ENCODE assay signal across 26 mouse cellular contexts in genomic region chr8:78721576-78721975, GRCm38 (mm10).
DNase-seq lines count a peak whose midpoint lies in the region; ATAC-seq and TF ChIP-seq lines count a peak whose summit lies in the region.
"Had no signal": no experiment of that assay in that cellular context is flagged by ENCODE, and none has a peak within 500 bp of the region (broad histone marks: within the 10 kb centered on the region; RNA-seq: fewer than 3 reads in every experiment).

No protein-coding gene starts in this region.

- H3K36me3 ChIP-seq in heart, embryonic 10.5 days: peaks cover 7% of the 10 kb centered on the region; the same call in 1 of the 2 replicates
- H3K36me3 ChIP-seq in heart, embryonic 16.5 days (ENCODE audit: control insufficient read depth, insufficient read depth): peaks cover 5% of the 10 kb centered on the region; the same call in 1 of the 2 replicates
- H3K36me3 ChIP-seq: midbrain, embryonic 12.5 days had no signal

- H3K27me3 ChIP-seq in heart, embryonic 10.5 days (ENCODE audit: insufficient read depth, poor library complexity, severe bottlenecking): no peaks in the 10 kb centered on the region
- H3K27me3 ChIP-seq in heart, embryonic 16.5 days (ENCODE audit: control insufficient read depth, insufficient read depth, low read length): no peaks in the 10 kb centered on the region
- H3K27me3 ChIP-seq: embryonic facial prominence, embryonic 13.5 days; forebrain, embryonic 13.5 days; limb, embryonic 15.5 days; midbrain, embryonic 12.5 days had no signal

- peak; percentile 25; the same call in 1 of the 2 replicates for ATAC-seq in heart, embryonic 16.5 days (replicated peaks; ENCODE audit: extremely low read depth, insufficient read depth, low FRiP score)
- ATAC-seq: forebrain, embryonic 13.5 days; inflammation-experienced regulatory T-cells, adult 6 months had no signal

- no peak overlapping the region for H3K9ac ChIP-seq in heart, embryonic 16.5 days (ENCODE audit: low read length)
- H3K9ac ChIP-seq: embryonic facial prominence, embryonic 13.5 days; forebrain, embryonic 13.5 days; hindbrain, embryonic 14.5 days; limb, embryonic 15.5 days; liver, embryonic 14.5 days; lung, embryonic 14.5 days; midbrain, embryonic 12.5 days had no signal

- no peak overlapping the region for H3K4me3 ChIP-seq in heart, embryonic 10.5 days
- H3K4me3 ChIP-seq in heart, embryonic 16.5 days (ENCODE audit: low read length): no peak overlapping the region
- H3K4me3 ChIP-seq in layer of hippocampus, adult 2 months: no peak overlapping the region
- H3K4me3 ChIP-seq: embryonic facial prominence, embryonic 13.5 days; erythroblast, embryonic 14.5 days; forebrain, embryonic 13.5 days; limb, embryonic 15.5 days; midbrain, embryonic 12.5 days had no signal

- DNase-seq in heart, embryonic 10.5 days (ENCODE audit: low spot score): no peak
- no peak for DNase-seq in heart, adult 18-20 months
- DNase-seq in heart, adult 11 months: no peak
- DNase-seq in layer of hippocampus, adult 2 months (ENCODE audit: low spot score in 2 of 2): peak in 1 of 2 experiments; percentile 36
- no peak for DNase-seq in layer of hippocampus, postnatal 10 days (ENCODE audit: low spot score in 2 of 2)
- DNase-seq in brain, adult 2 months (ENCODE audit: low read depth, low spot score): peak; percentile 78
- DNase-seq in cerebellum, postnatal 25 days: no peak
- DNase-seq: adrenal gland, adult 2 months; cerebellum, adult 11-12 months; cerebellum, postnatal 14 days; gastrocnemius, postnatal 25 days; kidney, adult 8-10 months; kidney, postnatal 4 days; left cerebral cortex, postnatal 4 days; thymus, adult 2 months; thymus, postnatal 4 days had no signal

- TF ChIP-seq CTCF in layer of hippocampus, adult 2 months (conservative IDR thresholded peaks at IDR 0.05): no peak

- WGBS in heart, embryonic 10.5 days: 64% methylated on average over 5 of the region's 5 CpGs
- 56% methylated on average over 5 of the region's 5 CpGs for WGBS in heart, embryonic 16.5 days

- no peaks in the 10 kb centered on the region for H3K9me3 ChIP-seq in heart, embryonic 10.5 days
- peaks cover 4% of the 10 kb centered on the region for H3K9me3 ChIP-seq in heart, embryonic 16.5 days (replicated peaks; ENCODE audit: control insufficient read depth, low read length)
- H3K9me3 ChIP-seq: forebrain, embryonic 13.5 days; limb, embryonic 15.5 days had no signal

- no peak overlapping the region for H3K4me2 ChIP-seq in heart, embryonic 16.5 days (ENCODE audit: low read depth, low read length)
- H3K4me2 ChIP-seq: embryonic facial prominence, embryonic 13.5 days; forebrain, embryonic 13.5 days; hindbrain, embryonic 14.5 days; limb, embryonic 15.5 days; lung, embryonic 14.5 days; midbrain, embryonic 12.5 days had no signal

- H3K27ac ChIP-seq in heart, embryonic 10.5 days: peak overlapping the region; percentile 70
- H3K27ac ChIP-seq in heart, embryonic 16.5 days (ENCODE audit: low read length): peak overlapping the region; percentile 33
- peak overlapping the region; percentile 51; the same call in 1 of the 2 replicates for H3K27ac ChIP-seq in layer of hippocampus, adult 2 months
- H3K27ac ChIP-seq: embryonic facial prominence, embryonic 13.5 days; forebrain, embryonic 13.5 days; hindbrain, embryonic 14.5 days; limb, embryonic 15.5 days; liver, embryonic 14.5 days; midbrain, embryonic 12.5 days had no signal

- peaks cover 27% of the 10 kb centered on the region for H3K4me1 ChIP-seq in heart, embryonic 10.5 days
- H3K4me1 ChIP-seq in heart, embryonic 16.5 days (ENCODE audit: control insufficient read depth, insufficient read depth, low read length): peaks cover 19% of the 10 kb centered on the region
- H3K4me1 ChIP-seq: forebrain, embryonic 13.5 days; limb, embryonic 15.5 days; midbrain, embryonic 12.5 days had no signal
